Mouse (Mus musculus): Measurements from ENCODE around the gene Rps18. TPM values are rescaled to one million over a fixed set of nuclear protein-coding genes. Genes with fewer than 3 reads are reported as not detected.

Rps18 gene
- polyA plus RNA-seq, 1 experiment from 2014 or later = 1,221 TPM

DNA sequence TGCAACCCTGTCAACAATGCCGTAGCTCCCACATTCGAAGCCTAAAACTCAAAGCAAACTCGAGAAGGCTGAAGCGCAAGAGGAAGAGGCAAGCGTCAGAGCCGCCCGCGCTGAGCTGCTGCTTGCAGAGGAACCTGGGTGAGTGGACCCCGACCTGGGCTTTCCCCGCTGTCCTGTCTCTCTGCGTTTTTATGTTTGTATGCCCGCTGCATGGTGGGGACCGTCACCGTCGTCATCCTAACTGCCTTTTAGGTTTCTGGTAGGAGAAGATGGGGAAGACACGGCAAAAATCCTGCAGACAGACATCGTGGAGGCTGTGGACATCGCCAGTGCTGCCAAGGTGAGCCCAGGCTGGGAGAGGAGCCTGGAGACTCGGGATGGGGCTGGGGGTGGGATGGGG lies 14.4 kb downstream of the Rps18 start:
- H3K36me3 ChIP-seq (ENCODE audit: control insufficient read depth, insufficient read depth, low read length) = peaks cover 8% of the 10 kb centered on the region; the same call in 1 of the 2 replicates

DNA sequence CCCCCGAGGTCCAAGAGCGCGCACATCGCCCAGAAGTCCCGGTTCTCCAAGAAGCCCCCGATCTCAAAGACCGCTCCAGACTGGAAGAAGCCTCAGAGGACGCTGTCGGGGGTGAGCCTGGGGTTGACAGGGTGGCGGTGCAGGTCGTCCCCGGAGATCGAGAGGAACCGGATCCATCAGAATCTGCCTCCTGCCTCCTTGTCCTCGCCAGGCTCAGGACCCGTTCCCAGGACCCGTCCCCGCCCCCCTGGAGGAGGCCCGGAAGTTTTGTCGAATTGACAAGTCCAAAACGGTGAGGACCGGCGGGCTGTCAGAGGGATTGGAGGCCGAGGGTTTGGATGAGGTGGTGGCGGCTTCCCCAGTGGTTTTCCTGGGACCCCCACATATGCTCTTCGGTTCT lies 14.8 kb downstream of the Rps18 start:
- peak; percentile 30 for ATAC-seq (ENCODE audit: low FRiP score)
- under 1% methylated on average over 26 of the region's 26 CpGs for WGBS
- H3K27me3 ChIP-seq (ENCODE audit: control insufficient read depth, insufficient read depth, low read length) = no peaks in the 10 kb centered on the region

More for the DNA sequence above, 14.4 kb downstream of the Rps18 start:
- no peaks in the 10 kb centered on the region for H3K27me3 ChIP-seq (ENCODE audit: control insufficient read depth, insufficient read depth, low read length)
- H3K4me2 ChIP-seq (replicated peaks; ENCODE audit: low read depth, low read length) = peak overlapping the region; percentile 94
- 62% methylated on average over 19 of the region's 19 CpGs for WGBS
- H3K27ac ChIP-seq (ENCODE audit: low read depth, low read length) = no peak overlapping the region
- ATAC-seq (ENCODE audit: low FRiP score) = no peak
- H3K4me1 ChIP-seq (replicated peaks; ENCODE audit: control insufficient read depth, insufficient read depth, low read length) = peaks cover 13% of the 10 kb centered on the region
- H3K9me3 ChIP-seq (ENCODE audit: control insufficient read depth, low read length) = no peaks in the 10 kb centered on the region
- no peak for DNase-seq (ENCODE audit: low spot score)
- H3K4me3 ChIP-seq (ENCODE audit: low read depth, low read length) = peak overlapping the region; percentile 91
- peak overlapping the region; percentile 84; the same call in 1 of the 2 replicates for H3K9ac ChIP-seq (ENCODE audit: low read depth, low read length)

DNA sequence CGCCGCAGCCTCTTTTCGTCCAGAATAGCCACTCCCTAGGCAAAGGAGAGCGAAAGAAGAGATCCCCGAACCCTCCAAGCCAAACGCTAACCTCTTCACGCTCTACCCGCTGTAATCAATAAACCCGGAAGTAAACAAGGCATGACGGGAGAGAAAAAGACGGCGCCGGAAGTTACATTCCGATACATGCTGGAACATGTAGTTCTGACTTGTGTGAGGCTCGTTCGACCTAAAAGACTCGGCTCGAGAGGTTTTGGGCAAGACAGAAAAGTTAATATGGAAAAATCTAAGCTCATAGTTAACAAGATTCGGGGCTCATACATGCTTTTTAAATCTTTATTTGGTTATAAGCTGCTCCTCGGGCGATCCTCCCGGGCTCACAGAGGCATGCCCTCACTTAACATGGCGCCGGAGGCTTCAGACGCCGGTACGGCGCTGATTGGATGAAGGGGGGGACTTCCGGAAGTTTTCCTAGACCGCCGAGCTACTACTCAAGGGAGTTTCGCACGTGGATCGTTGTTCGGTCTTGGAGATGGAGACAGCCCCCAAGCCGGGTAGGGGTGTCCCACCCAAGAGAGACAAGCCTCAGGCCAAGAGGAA lies 15.5 kb downstream of the Rps18 start, which contains the start of the genes Pfdn6 and Wdr46:
Pfdn6 (minus strand) TSS at position 138 of the 600 bp plus-strand sequence.
Wdr46 (plus strand) TSS at position 455 of the 600 bp plus-strand sequence.
- H3K4me3 ChIP-seq (ENCODE audit: low read depth, low read length) = peak within 1 kb of the TSS; percentile 91
- H3K9me3 ChIP-seq (ENCODE audit: control insufficient read depth, low read length) = no peaks in the 10 kb centered on the region
- no peaks in the 10 kb centered on the region for H3K27me3 ChIP-seq (ENCODE audit: control insufficient read depth, insufficient read depth, low read length)
- peak within 1 kb of the TSS; percentile 84 for H3K9ac ChIP-seq (ENCODE audit: low read depth, low read length)
- 0 out of 2 replicates have a peak within 1 kb of the TSS, but pooled peaks have one; percentile 20 for H3K27ac ChIP-seq (ENCODE audit: low read depth, low read length)
- ATAC-seq (ENCODE audit: low FRiP score) (peak; percentile 90), DNase-seq (ENCODE audit: low spot score) (peak; percentile 91)
- peak within 1 kb of the TSS; percentile 94 for H3K4me2 ChIP-seq (replicated peaks; ENCODE audit: low read depth, low read length)
- WGBS = under 1% methylated on average over 36 of the region's 36 CpGs
- H3K36me3 ChIP-seq (ENCODE audit: control insufficient read depth, insufficient read depth, low read length) = peaks cover 8% of the 10 kb centered on the region; the same call in 1 of the 2 replicates
- peaks cover 13% of the 10 kb centered on the region for H3K4me1 ChIP-seq (replicated peaks; ENCODE audit: control insufficient read depth, insufficient read depth, low read length)

More for the DNA sequence above, 14.8 kb downstream of the Rps18 start:
- H3K36me3 ChIP-seq (ENCODE audit: control insufficient read depth, insufficient read depth, low read length) = peaks cover 8% of the 10 kb centered on the region; the same call in 1 of the 2 replicates
- DNase-seq (ENCODE audit: low spot score) = no peak
- no peak overlapping the region for H3K27ac ChIP-seq (ENCODE audit: low read depth, low read length)
- no peaks in the 10 kb centered on the region for H3K9me3 ChIP-seq (ENCODE audit: control insufficient read depth, low read length)
- peak overlapping the region; percentile 84 for H3K9ac ChIP-seq (ENCODE audit: low read depth, low read length)
- peak overlapping the region; percentile 94 for H3K4me2 ChIP-seq (replicated peaks; ENCODE audit: low read depth, low read length)
- peaks cover 13% of the 10 kb centered on the region for H3K4me1 ChIP-seq (replicated peaks; ENCODE audit: control insufficient read depth, insufficient read depth, low read length)
- peak overlapping the region; percentile 91 for H3K4me3 ChIP-seq (ENCODE audit: low read depth, low read length)

DNA sequence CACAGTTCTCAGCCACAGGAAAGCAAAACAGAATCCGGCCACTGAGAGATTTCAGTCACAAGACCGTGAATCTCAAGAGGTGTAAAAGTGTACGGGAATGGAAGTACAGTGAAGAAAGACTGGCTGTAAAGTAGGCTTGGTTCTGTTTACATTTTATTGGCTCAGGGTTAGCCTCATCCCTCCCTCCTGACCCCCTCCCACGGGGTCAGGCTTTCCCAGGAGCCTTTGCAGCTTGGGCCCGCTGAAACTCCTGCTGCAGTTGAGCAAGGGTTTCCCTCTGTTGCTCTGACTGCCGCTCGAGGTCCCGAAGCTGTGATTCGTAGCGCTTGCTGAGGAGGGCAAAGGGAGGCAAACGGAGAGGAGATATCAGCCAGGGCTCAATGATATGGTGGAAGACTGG lies 17.0 kb downstream of the Rps18 start:
- Histone ChIP-seq H3K4me3 (ENCODE audit: low read depth, low read length) (peak overlapping the region; percentile 91; the same call in 1 of the 2 replicates), H3K4me2 (replicated peaks; ENCODE audit: low read depth, low read length) (no peak overlapping the region), H3K27me3 (ENCODE audit: control insufficient read depth, insufficient read depth, low read length) (no peaks in the 10 kb centered on the region), H3K9me3 (ENCODE audit: control insufficient read depth, low read length) (no peaks in the 10 kb centered on the region), H3K4me1 (replicated peaks; ENCODE audit: control insufficient read depth, insufficient read depth, low read length) (peaks cover 13% of the 10 kb centered on the region), H3K9ac (ENCODE audit: low read depth, low read length) (no peak overlapping the region), H3K36me3 (ENCODE audit: control insufficient read depth, insufficient read depth, low read length) (0 out of 2 replicates have a peak, but pooled peaks cover 3% of the 10 kb centered on the region), H3K27ac (ENCODE audit: low read depth, low read length) (no peak overlapping the region)
- WGBS = 84% methylated on average over 11 of the region's 11 CpGs
- ATAC-seq (ENCODE audit: low FRiP score) (no peak), DNase-seq (ENCODE audit: low spot score) (no peak)

DNA sequence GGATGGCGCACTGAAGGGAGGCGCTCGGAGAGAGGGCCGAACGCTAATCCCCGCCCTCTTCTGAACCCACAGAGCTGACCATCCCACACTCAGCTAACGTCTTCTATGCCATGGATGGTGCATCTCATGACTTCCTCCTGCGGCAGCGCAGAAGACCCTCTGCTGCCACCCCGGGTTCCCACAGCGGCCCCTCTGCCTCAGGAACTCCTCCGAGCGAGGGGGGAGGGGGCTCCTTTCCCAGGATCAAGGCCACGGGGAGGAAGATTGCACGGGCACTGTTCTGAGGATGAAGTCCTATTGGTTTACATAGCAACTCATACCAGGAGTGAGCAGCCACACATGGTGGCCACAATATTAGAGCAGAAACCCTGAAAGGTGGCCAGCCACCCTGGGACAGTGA lies 18.8 kb downstream of the Rps18 start:
- no peak overlapping the region for H3K9ac ChIP-seq (ENCODE audit: low read depth, low read length)
- H3K36me3 ChIP-seq (ENCODE audit: control insufficient read depth, insufficient read depth, low read length) = 0 out of 2 replicates have a peak, but pooled peaks cover 9% of the 10 kb centered on the region
- no peak for ATAC-seq (ENCODE audit: low FRiP score)
- no peaks in the 10 kb centered on the region for H3K27me3 ChIP-seq (ENCODE audit: control insufficient read depth, insufficient read depth, low read length)
- 72% methylated on average over 15 of the region's 15 CpGs for WGBS
- H3K4me3 ChIP-seq (ENCODE audit: low read depth, low read length) = no peak overlapping the region
- H3K4me1 ChIP-seq (replicated peaks; ENCODE audit: control insufficient read depth, insufficient read depth, low read length) = peaks cover 13% of the 10 kb centered on the region
- H3K9me3 ChIP-seq (ENCODE audit: control insufficient read depth, low read length) = no peaks in the 10 kb centered on the region
- H3K27ac ChIP-seq (ENCODE audit: low read depth, low read length) = no peak overlapping the region
- no peak overlapping the region for H3K4me2 ChIP-seq (replicated peaks; ENCODE audit: low read depth, low read length)
- no peak for DNase-seq (ENCODE audit: low spot score)

DNA sequence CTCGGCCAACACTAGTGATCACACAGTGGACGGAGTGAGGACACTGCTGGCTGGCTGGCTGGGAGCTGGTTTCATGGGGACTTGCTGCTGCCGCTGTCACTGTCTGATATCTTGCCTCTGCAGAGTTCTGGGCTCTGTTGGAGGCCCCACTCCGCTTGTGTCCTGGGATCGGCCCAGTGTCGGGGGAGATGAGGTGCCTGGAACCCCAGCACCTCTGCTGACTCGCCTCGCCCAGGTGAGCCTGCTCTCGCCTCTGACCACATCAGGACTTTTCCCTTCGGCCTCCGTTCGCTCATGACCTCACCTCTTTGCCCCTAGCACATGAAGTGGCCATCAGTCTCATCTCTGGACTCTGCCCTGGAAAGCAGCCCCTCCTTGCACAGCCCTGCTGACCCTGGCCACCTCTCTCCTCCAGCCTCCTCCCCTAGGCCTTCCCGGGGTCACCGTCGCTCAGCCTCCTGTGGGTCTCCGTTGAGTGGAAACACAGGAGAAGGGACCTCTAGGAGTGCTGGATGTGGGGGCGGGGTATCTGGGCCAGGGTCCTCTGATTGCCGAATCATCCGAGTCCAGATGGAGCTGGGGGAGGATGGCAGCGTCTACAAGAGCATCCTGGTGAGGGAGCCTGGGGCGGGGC lies 20.3 kb downstream of the Rps18 start:
- no peak for DNase-seq (ENCODE audit: low spot score)
- Histone ChIP-seq H3K27ac (ENCODE audit: low read depth, low read length) (no peak overlapping the region), H3K9ac (ENCODE audit: low read depth, low read length) (no peak overlapping the region), H3K27me3 (ENCODE audit: control insufficient read depth, insufficient read depth, low read length) (no peaks in the 10 kb centered on the region), H3K9me3 (ENCODE audit: control insufficient read depth, low read length) (no peaks in the 10 kb centered on the region), H3K4me2 (replicated peaks; ENCODE audit: low read depth, low read length) (no peak overlapping the region), H3K4me1 (replicated peaks; ENCODE audit: control insufficient read depth, insufficient read depth, low read length) (peaks cover 8% of the 10 kb centered on the region), H3K36me3 (ENCODE audit: control insufficient read depth, insufficient read depth, low read length) (0 out of 2 replicates have a peak, but pooled peaks cover 9% of the 10 kb centered on the region), H3K4me3 (ENCODE audit: low read depth, low read length) (no peak overlapping the region)
- WGBS = 86% methylated on average over 21 of the region's 21 CpGs
- no peak for ATAC-seq (ENCODE audit: low FRiP score)

DNA sequence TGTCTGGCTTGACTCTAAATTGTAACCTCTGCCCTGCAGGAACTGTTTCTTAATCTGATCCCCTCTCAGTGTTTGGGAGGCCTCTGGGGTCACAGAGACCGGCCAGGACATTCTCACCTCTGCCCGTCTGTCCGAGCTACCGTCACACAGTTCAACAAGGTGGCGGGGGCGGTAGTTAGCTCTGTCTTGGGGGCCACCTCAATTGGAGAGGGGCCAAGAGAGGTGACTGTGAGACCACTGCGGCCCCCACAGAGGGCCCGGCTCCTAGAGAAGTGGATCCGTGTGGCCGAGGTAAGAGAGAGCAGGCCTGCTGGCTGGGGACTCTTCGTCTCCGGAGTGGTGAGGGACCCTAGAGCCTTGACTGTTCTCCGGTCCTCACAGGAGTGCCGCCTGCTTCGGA lies 22.8 kb downstream of the Rps18 start:
- H3K27me3 ChIP-seq (ENCODE audit: control insufficient read depth, insufficient read depth, low read length) = no peaks in the 10 kb centered on the region
- no peaks in the 10 kb centered on the region for H3K4me1 ChIP-seq (replicated peaks; ENCODE audit: control insufficient read depth, insufficient read depth, low read length)
- 0 out of 2 replicates have a peak, but pooled peaks cover 9% of the 10 kb centered on the region for H3K36me3 ChIP-seq (ENCODE audit: control insufficient read depth, insufficient read depth, low read length)

DNA sequence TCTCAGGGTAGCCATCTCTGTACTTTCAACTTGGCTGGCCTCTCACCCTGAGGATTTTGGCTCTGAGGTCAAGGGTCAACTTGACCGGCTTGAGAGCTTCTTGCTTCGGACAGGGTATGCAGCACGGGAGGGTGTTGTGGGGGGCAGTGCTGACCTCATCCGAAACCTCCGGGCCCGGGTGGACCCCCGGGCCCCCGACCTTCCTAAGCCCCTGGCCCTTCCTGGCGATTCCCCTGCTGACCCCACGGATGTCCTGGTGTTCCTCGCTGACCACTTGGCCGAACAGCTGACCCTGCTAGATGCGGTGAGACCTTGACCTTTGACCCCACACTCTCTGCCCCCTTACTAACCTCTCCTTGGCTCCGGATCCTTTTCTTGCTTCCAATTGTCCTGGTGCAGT lies 23.4 kb downstream of the Rps18 start:
- WGBS = 85% methylated on average over 14 of the region's 14 CpGs
- Histone ChIP-seq H3K9me3 (ENCODE audit: control insufficient read depth, low read length) (no peaks in the 10 kb centered on the region), H3K4me2 (replicated peaks; ENCODE audit: low read depth, low read length) (no peak overlapping the region), H3K9ac (ENCODE audit: low read depth, low read length) (no peak overlapping the region), H3K27ac (ENCODE audit: low read depth, low read length) (no peak overlapping the region), H3K27me3 (ENCODE audit: control insufficient read depth, insufficient read depth, low read length) (no peaks in the 10 kb centered on the region), H3K4me3 (ENCODE audit: low read depth, low read length) (no peak overlapping the region), H3K4me1 (replicated peaks; ENCODE audit: control insufficient read depth, insufficient read depth, low read length) (no peaks in the 10 kb centered on the region), H3K36me3 (ENCODE audit: control insufficient read depth, insufficient read depth, low read length) (0 out of 2 replicates have a peak, but pooled peaks cover 9% of the 10 kb centered on the region)
- no peak for ATAC-seq (ENCODE audit: low FRiP score)
- no peak for DNase-seq (ENCODE audit: low spot score)

More for the DNA sequence above, 22.8 kb downstream of the Rps18 start:
- H3K27ac ChIP-seq (ENCODE audit: low read depth, low read length) = no peak overlapping the region
- no peak overlapping the region for H3K9ac ChIP-seq (ENCODE audit: low read depth, low read length)
- no peaks in the 10 kb centered on the region for H3K9me3 ChIP-seq (ENCODE audit: control insufficient read depth, low read length)
- H3K4me3 ChIP-seq (ENCODE audit: low read depth, low read length) = no peak overlapping the region
- ATAC-seq (ENCODE audit: low FRiP score) = no peak
- no peak overlapping the region for H3K4me2 ChIP-seq (replicated peaks; ENCODE audit: low read depth, low read length)
- no peak for DNase-seq (ENCODE audit: low spot score)
- WGBS = 94% methylated on average over 15 of the region's 15 CpGs
